16 mouse cellular contexts compared by ENCODE assay signal in the genomic region with DNA sequence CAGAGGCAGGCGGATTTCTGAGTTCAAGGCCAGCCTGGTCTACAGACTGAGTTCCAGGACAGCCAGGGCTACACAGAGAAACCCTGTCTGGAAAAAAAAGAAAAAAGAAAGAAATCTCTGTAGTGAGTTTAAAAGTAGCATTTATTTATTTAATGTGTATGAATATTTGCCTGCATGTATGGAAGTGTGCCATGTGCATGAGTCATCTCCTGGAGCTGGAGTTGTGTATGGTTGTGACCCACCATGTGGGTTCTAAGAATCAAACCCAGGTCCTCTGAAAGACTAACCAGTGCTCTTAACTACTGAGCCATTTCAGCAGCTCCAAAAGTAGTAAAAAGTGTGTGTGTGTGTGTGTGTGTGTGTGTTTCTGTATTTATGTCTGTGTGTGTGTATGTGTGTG.
"Had no signal": no experiment of that assay in that cellular context is flagged by ENCODE, and none has a peak within 500 bp of the region (broad histone marks: within the 10 kb centered on the region; RNA-seq: fewer than 3 reads in every experiment).

No protein-coding gene starts in this region.

- DNase-seq: retina, postnatal 1 day; right cerebral cortex, adult 18-20 months; right cerebral cortex, postnatal 14 days; right cerebral cortex, postnatal 25 days; right cerebral cortex, postnatal 4 days; spleen, adult 18-20 months; thymus, adult 18-20 months; thymus, adult 2 months; thymus, postnatal 14 days; thymus, postnatal 25 days; thymus, postnatal 36 days; thymus, postnatal 4 days had no signal

- H3K27me3 ChIP-seq: neural tube, embryonic 12.5 days; neural tube, embryonic 13.5 days; stomach, embryonic 15.5 days had no signal

- H3K4me2 ChIP-seq: neural tube, embryonic 12.5 days; neural tube, embryonic 13.5 days; stomach, embryonic 15.5 days had no signal

- H3K9me3 ChIP-seq: neural tube, embryonic 12.5 days; neural tube, embryonic 13.5 days; stomach, embryonic 15.5 days had no signal

- H3K4me1 ChIP-seq: neural tube, embryonic 12.5 days; neural tube, embryonic 13.5 days; stomach, embryonic 15.5 days had no signal

- H3K27ac ChIP-seq: neural tube, embryonic 12.5 days; neural tube, embryonic 13.5 days; stomach, embryonic 15.5 days; stomach, postnatal 0 days had no signal

- H3K9ac ChIP-seq: neural tube, embryonic 12.5 days; neural tube, embryonic 13.5 days; stomach, embryonic 15.5 days had no signal

- H3K4me3 ChIP-seq: neural tube, embryonic 12.5 days; neural tube, embryonic 13.5 days; stomach, embryonic 15.5 days had no signal
